Mouse (Mus musculus): Measurements from ENCODE around the gene Ndufa1. TPM values are rescaled to one million over a fixed set of nuclear protein-coding genes. Genes with fewer than 3 reads are reported as not detected.
"Not testable (repeated sequence)": the region's sequence is repeated elsewhere in the genome, so short reads cannot be mapped to it uniquely, and the experiment has no call there.

The Ndufa1 gene
- polyA plus RNA-seq, 1 experiment from 2014 or later, result 454 TPM

- ATAC-seq (ENCODE audit: insufficient number of reproducible peaks, insufficient read depth, low FRiP score, low TSS enrichment, low read depth), result no peak
- H3K9ac ChIP-seq, result no peak overlapping the region
- WGBS, result 92% methylated on average over 2 of the region's 2 CpGs
Measured at GRCm38 (mm10) chrX:37144954-37145353, 46.0 kb downstream of the Ndufa1 start.

GRCm38 (mm10) chrX:37144498-37144897, 46.5 kb downstream of the Ndufa1 start:
- not testable (repeated sequence) for H3K9ac ChIP-seq; H3K27ac ChIP-seq; ATAC-seq (ENCODE audit: insufficient number of reproducible peaks, insufficient read depth, low FRiP score, low TSS enrichment, low read depth); H3K27me3 ChIP-seq; H3K4me3 ChIP-seq; H3K4me2 ChIP-seq; H3K36me3 ChIP-seq; H3K9me3 ChIP-seq; H3K4me1 ChIP-seq
- WGBS, result 65% methylated on average over 2 of the region's 4 CpGs

More at GRCm38 (mm10) chrX:37144954-37145353, 46.0 kb downstream of the Ndufa1 start:
- Histone ChIP-seq H3K36me3 (peaks cover 6% of the 10 kb centered on the region; the same call in 1 of the 2 replicates), H3K4me1 (no peaks in the 10 kb centered on the region), H3K9me3 (no peaks in the 10 kb centered on the region), H3K4me3 (no peak overlapping the region), H3K27me3 (no peaks in the 10 kb centered on the region), H3K27ac (no peak overlapping the region), H3K4me2 (no peak overlapping the region)

- Histone ChIP-seq H3K36me3 (peaks cover 16% of the 10 kb centered on the region; the same call in 1 of the 2 replicates), H3K4me2 (no peak overlapping the region), H3K4me3 (no peak overlapping the region), H3K27me3 (no peaks in the 10 kb centered on the region), H3K9me3 (no peaks in the 10 kb centered on the region), H3K4me1 (no peaks in the 10 kb centered on the region), H3K9ac (no peak overlapping the region), H3K27ac (no peak overlapping the region)
- no peak for ATAC-seq (ENCODE audit: insufficient number of reproducible peaks, insufficient read depth, low FRiP score, low TSS enrichment, low read depth)
- WGBS, result 76% methylated on average over 3 of the region's 3 CpGs
Measured at GRCm38 (mm10) chrX:37141732-37142131, 49.2 kb downstream of the Ndufa1 start.

Other genes starting within 250 kb of the Ndufa1 start
- gene Sept6, start 199.4 kb downstream of the Ndufa1 start, polyA plus RNA-seq (2015; fragmentation: Nextera tagmentation; extraction: Ambion mirVana), result 38.3 and 40.0 TPM in 2 replicates
- not detected in 2 replicates for gene Sowahd, start 142.3 kb downstream of the Ndufa1 start, polyA plus RNA-seq (2015; fragmentation: Nextera tagmentation; extraction: Ambion mirVana)
- 601 and 648 TPM in 2 replicates for gene Rpl39, start 105.8 kb downstream of the Ndufa1 start, polyA plus RNA-seq (2015; fragmentation: Nextera tagmentation; extraction: Ambion mirVana)
- 23.4 and 24.4 TPM in 2 replicates for gene Upf3b, start 80.8 kb downstream of the Ndufa1 start, polyA plus RNA-seq (2015; fragmentation: Nextera tagmentation; extraction: Ambion mirVana)
- 16.7 and 17.4 TPM in 2 replicates for gene Nkap, start 64.4 kb downstream of the Ndufa1 start, polyA plus RNA-seq (2015; fragmentation: Nextera tagmentation; extraction: Ambion mirVana)
- gene Akap14, start 22.3 kb downstream of the Ndufa1 start, polyA plus RNA-seq (2015; fragmentation: Nextera tagmentation; extraction: Ambion mirVana), result not detected in 2 replicates
- gene Rnf113a1, start 82 bp upstream of the Ndufa1 start, polyA plus RNA-seq (2015; fragmentation: Nextera tagmentation; extraction: Ambion mirVana), result 12.4 and 14.1 TPM in 2 replicates
- not detected in 2 replicates for gene Gm9, start 19.9 kb upstream of the Ndufa1 start, polyA plus RNA-seq (2015; fragmentation: Nextera tagmentation; extraction: Ambion mirVana)
- not detected in 2 replicates for gene Rhox1, start 31.1 kb upstream of the Ndufa1 start, polyA plus RNA-seq (2015; fragmentation: Nextera tagmentation; extraction: Ambion mirVana)
- not detected in 2 replicates for gene Rhox2a, start 53.8 kb upstream of the Ndufa1 start, polyA plus RNA-seq (2015; fragmentation: Nextera tagmentation; extraction: Ambion mirVana)
- not detected in 2 replicates for gene Rhox3a, start 58.8 kb upstream of the Ndufa1 start, polyA plus RNA-seq (2015; fragmentation: Nextera tagmentation; extraction: Ambion mirVana)
- gene Rhox4a, start 74.2 kb upstream of the Ndufa1 start, polyA plus RNA-seq (2015; fragmentation: Nextera tagmentation; extraction: Ambion mirVana), result 1.1 TPM in 1 of 2 replicates, not detected in the other
- gene Rhox3a2, start 188.9 kb upstream of the Ndufa1 start, polyA plus RNA-seq (2015; fragmentation: Nextera tagmentation; extraction: Ambion mirVana), result not detected in 2 replicates
- gene Rhox4a2, start 199.7 kb upstream of the Ndufa1 start, polyA plus RNA-seq (2015; fragmentation: Nextera tagmentation; extraction: Ambion mirVana), result 1.7 TPM in 1 of 2 replicates, not detected in the other
- not detected in 2 replicates for gene Rhox2b, start 220.9 kb upstream of the Ndufa1 start, polyA plus RNA-seq (2015; fragmentation: Nextera tagmentation; extraction: Ambion mirVana)
- gene Rhox4b, start 241.3 kb upstream of the Ndufa1 start, polyA plus RNA-seq (2015; fragmentation: Nextera tagmentation; extraction: Ambion mirVana), result 0.87 TPM in 1 of 2 replicates, not detected in the other